Mouse (Mus musculus) frontal cortex, postnatal 36 days (tissue): ENCODE data around the gene Otulinl.
"Not testable (repeated sequence)": the region's sequence is repeated elsewhere in the genome, so short reads cannot be mapped to it uniquely, and the experiment has no call there.

Experiments used
- DNase-seq, 2 experiments: peaks; one replicate each; pipeline ENCODE4 v3.0.0; 2022; ENCODE audit warnings: low spot score in 2 of 2

Otulinl gene

DNA sequence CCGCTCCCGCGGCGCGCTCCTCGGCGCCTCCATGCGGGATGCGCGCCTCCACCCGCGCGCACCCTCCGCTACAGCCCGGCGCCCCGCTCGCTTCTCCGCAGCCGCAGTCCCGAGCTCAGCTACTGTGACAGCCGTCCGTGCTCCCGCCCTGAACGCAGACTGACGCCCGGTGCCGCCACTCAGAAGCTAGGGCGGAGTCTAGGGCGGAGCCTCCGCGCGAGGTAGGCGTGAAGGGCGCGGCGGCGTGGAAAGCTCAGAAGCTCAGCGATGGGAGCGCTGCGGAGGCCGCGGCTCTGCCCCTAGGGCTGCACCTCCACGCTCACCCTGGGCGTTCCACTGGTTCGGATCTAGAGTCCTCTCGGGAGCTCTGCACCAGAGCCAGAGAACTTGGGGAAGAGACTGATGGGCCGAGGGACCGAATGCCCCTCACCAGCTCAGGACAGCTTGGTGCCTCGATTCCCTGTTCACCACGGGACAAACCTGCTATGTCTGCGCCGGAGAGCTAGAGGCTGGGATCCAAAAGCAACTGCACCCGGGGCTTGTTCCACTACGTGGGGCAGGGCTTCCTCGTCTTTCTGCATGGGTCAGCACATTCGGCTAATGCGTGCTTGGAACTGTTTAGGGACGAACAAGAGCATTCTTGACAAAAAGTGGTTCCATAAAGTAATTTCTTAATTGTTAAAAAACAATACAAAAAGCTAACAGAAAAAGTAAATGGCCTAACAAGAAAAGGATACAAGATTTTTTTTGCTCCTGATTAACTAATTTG lies at the start of gene Otulinl:
TSS of gene Otulinl (minus strand) at position 161 of the 769 bp plus-strand sequence.
- peak; percentile 95 to 98 for DNase-seq

GRCm38 (mm10) chr15:27726228-27726627 lies 44.8 kb upstream of the Otulinl start:
- DNase-seq = no peak

GRCm38 (mm10) chr15:27724796-27725680 lies 43.7 kb upstream of the Otulinl start:
- DNase-seq = no peak

DNA sequence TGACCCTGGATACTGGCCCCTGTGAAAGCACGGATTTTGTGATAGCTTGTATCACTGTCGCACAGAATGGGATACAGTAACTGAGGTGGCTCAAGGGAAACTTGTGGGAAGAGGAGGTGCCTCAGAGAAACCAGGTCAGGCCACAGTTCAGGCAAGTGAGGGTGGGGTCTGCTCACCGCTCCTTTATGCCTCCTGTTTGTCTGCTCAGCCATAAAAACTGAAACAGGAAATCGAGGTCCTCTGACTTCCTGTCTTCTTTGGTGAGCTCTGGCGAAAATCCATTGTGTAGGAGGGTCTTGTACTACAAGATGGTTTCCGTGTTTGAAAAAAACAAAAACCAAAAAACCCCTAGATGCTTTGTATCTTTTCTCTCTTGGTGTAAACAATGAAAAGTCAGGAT lies 42.9 kb upstream of the Otulinl start:
- no peak for DNase-seq

DNA sequence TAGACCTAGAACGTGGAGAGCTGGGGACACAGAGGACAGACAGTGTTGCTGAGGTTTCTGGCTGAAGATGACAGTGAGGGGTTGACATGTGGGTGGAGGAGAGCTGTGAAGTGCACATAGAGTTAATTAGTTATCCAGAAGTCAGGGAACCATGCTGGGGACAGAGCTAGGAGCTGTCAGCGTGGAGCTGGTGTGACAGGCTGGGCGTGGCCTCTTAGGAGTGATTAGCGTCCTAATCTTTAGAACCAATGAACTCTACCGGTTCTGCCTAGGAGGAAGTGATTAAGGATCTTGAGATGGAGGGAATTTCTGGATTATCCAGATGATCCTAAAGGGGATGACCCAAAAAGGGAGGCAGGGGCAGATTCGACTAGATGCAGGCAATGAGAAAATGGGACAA lies 42.4 kb upstream of the Otulinl start:
- DNase-seq = no peak

- not testable (repeated sequence) for DNase-seq
Measured at GRCm38 (mm10) chr15:27720297-27720696, 38.9 kb upstream of the Otulinl start.

DNA sequence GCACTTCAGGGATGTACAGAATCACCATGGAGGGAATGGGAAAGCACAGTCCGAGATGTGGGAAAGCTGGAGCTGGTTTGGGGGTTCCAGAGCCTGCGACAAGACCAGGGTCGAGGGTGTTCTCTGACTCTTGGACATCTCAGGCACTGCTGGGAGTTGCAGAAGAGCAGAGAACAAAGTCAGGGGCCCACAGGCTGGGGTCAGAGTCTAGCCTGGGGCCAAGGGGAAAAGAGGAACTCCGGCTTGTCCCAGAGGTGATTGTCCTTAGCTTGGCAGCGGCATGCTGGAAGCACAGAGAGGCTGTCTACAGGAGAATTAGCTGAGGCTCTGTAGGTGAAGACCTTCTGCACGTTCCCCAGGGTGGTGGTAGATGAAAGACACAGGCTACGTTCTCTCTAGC lies 37.3 kb upstream of the Otulinl start:
- DNase-seq = no peak

- DNase-seq = peak in 1 of 2 experiments; percentile 78
Measured at GRCm38 (mm10) chr15:27715331-27715730, 34.0 kb upstream of the Otulinl start.

DNA sequence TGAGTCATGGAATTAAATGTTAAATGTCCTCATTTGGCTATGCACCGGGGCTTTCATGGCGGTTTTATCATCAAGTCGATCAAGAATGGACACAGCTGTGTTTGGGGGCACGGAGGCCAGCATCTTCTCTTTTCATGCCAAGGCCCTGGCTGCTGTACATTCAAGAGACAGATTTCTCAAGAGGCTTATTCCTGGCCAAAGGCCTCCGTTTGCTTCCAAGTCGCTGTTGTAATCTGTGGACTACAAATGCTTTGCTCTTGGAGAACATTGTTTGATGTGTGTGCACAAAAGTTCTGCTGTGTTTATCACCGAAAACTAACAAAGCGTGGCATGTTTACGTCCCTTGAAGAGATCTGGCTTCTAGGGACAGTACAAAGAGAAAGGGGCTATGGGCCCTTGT lies 29.3 kb upstream of the Otulinl start:
- no peak for DNase-seq

GRCm38 (mm10) chr15:27708968-27709612 lies 27.7 kb upstream of the Otulinl start:
- no peak for DNase-seq

GRCm38 (mm10) chr15:27708499-27708898 lies 27.1 kb upstream of the Otulinl start:
- DNase-seq = no peak

DNA sequence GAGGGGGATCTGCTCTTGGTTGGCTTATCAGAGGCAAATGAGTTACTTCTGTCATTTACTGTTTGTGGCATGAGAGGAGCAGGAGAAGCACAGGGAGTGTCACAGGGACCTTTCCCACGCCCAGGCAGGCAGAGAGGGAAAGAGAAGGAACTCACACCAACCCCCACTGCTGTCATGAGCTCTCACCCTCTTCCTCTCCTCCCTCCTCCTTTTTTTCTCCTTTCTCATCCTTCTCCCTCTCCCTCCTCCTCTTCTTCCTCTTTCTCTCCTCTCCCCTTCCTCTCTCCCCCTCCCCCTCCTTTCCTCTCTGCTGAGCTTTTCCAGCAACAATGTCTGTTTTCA lies 21.6 kb upstream of the Otulinl start:
- no peak for DNase-seq

DNA sequence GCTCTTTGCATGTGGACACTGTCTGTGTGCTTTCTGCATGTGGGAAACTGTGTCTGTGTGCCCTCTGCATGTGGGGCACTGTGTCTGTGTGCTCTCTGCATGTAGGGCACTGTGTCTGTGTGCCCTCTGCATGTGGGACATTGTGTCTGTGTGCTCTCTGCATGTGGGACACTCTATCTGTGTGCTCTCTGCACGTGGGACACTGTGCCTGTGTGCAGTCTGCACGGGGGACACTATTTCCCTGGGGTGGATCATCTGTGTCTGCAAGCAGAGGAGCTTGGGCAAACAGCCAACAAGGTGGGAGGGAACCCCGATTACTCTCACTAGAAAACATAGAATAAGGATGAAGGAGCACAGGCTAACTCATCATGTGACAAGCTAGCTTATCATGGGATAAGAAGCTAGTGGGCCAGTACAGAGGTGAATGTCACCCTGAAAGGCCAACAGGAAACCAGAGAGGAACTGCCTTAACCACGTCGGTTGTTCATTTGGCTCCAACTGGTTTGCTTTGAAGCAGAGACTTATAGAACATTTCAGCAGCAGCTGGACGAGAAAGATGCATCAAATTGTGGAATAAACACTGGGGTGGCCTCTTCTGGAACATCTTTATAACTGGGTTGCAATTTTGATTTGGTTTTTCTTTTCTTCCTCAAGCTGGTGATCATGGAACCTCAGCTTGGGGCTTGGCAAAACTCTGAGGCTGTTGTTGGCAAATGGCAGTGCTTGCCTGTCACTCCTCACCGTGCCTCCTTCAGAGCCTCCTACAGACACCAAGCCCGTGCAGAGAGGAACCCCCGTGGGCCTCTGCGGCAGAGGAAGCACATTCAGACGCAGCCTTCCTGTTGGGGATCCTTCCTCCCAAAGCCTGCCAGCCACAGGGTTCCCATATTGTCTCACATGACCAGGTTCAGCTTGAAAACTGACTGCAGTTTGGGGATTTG lies 20.9 kb upstream of the Otulinl start:
- peak; percentile 45 to 57 for DNase-seq

DNA sequence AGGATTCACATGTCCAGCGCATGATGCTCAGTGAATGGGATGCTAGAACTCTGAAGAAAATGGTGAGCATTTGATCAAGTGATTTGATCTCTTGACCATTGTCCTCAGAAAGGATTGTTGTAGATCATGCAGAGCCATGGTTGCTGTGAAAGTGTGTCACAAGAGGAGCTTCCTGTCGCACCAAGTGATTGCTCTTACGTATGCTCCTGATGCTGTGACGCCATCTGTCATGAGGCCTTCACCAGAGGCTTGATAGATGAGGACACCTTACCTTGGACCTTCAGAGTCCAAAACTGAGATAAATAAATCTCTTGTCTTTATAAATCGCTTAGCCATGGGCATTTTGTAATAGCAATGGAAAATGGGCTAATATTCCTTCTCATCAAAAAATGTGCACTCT lies 16.3 kb upstream of the Otulinl start:
- DNase-seq = no peak

DNA sequence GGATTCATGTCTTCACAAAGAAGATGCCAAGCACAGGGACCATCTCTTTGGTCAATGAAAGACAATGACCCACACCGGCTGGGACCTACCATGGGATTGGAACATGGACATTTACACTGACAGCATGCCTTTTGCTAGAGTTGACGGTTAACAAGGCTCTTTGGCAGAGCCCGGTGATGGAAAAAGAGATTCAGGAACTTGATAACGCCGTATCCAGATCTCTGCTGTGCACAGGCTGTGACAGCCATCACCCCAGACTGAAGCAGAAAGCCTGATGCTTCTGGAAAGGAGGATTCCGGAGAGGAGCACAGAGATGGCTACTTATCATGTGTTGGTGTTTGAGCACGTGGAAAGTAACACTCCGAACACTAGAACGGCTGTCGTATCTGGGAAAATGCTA lies 11.9 kb upstream of the Otulinl start:
- DNase-seq = no peak

DNA sequence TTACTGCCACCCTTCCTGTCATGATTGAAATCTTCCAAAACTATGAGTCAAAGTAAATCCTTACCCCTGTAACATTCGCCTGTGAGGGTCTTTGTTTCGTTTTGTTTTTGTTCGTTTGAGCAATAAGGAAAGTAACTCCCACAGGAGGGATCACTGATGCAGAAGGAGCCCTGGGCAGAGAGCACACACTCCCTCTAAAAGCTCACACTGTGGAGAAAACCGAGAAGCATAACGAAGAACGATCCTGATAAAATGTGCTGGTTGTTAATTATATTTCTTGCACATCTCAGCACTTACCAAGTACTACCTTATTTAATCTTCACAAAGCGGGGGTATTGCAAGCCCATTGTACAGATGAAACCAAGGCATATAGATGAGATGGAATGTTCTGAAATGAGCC lies 10.8 kb upstream of the Otulinl start:
- DNase-seq = no peak

DNA sequence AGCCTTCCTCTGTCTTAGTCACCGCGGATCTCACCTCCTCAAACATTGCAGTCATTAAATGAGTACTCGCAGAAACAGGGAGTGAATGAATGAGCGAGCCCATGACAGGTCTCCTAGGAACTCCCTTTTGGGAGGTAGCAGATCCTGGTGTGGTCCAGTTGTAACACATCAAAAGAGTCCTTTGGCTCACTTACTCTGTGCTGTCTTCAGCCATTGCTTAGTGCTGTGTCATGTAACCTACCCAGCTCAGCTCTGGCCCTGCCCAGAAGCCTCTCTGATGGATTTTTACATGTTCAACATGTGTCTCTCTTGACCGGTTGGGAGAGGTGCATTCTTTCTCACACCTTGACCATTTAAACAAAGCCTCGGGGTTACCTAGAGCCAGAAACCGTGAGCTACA lies 9.8 kb upstream of the Otulinl start:
- no peak for DNase-seq

DNA sequence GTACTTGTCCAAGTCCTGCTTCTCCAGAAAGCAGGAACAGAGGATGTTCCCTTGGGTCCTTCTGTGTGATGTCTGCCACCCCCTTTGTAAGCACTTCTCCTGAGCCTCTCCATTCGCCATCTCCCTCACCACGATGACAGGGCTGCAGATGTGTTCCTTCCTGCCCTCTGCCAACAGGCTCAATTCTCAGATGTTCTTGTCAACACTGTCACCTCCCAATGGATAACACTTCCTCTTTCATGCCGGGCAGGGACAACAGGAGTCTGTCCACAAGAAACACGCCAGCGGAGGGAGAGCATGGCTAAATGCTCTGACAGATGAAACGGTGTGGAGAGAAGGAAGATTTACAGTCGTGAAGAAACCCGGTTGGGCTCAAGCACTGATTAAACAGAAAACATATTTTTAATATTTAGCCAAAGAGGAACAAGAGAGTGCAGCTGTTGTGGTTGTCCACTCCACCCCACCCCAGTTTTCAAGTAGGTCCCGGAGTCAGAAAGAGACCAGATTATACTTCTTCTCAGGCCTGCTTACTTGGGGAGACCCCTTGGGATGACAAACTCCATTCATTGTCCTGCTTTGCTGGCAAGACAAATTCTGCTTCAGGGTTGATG lies 6.8 kb upstream of the Otulinl start:
- DNase-seq = no peak

- DNase-seq = peak in 1 of 2 experiments; percentile 36
Measured at GRCm38 (mm10) chr15:27684813-27685212, 3.4 kb upstream of the Otulinl start.

- no peak for DNase-seq
Measured at GRCm38 (mm10) chr15:27683206-27683605, 1.8 kb upstream of the Otulinl start.

GRCm38 (mm10) chr15:27682619-27683018 lies 1.2 kb upstream of the Otulinl start:
- no peak for DNase-seq
